Mouse (Mus musculus): ENCODE measurements around the gene Gm21976. TPM values are rescaled to one million over a fixed set of nuclear protein-coding genes. Genes with fewer than 3 reads are reported as not detected.

Gene Gm21976
- total RNA-seq, 2 experiments from 2014 or later: not detected

DNA sequence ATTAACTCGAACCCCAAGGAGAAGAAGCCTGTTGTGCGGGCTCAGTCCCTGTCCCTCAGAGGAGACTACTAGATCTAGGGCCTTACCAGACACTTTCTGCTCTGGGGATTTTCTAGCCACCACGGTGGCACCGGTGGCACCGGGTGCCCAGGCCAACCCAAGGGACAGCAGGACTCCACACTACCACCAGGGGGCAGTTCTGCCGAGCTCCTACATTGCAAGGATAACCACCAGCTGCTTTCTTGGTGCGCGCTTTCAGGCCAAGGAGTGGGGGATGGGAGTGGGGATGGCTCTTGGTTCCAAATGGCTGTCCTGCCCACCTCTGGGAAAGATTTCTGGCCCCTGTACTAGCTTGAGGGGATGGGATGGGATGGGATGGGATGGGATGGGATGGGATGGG lies 71.8 kb downstream of the Gm21976 start:
- DNase-seq (ENCODE audit: low spot score in 2 of 2): no peak
- Histone ChIP-seq H3K4me3 (no peak overlapping the region), H3K27ac (no peak overlapping the region)
- peak; percentile 64 for TF ChIP-seq CTCF (conservative IDR thresholded peaks at IDR 0.05)

DNA sequence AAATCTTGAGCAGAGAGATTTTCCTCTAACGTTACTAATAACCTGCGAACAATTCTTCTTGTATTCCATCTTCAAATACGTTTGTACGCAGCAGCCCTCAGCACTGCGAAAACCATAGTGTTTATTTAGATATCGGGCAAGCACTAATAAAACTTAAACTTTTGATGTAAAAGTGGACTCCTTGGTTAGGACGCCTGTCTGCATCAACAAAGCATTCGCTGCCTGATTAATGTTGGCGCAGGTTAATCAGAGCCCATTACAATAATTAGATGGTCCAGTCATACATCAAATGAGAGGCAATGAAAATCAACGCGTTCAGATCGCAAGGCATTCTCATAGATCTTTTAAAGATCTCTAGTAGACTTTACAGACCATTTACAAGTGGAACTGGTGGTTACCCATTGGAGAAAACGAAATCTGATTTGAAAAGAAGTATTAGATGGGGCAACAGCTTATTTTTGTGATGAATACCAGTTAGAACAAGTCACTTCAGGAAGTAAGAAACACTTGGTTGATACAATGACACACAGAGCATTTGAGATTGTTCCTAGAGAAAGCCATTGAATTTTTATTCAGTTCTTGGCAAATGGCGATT lies 72.8 kb downstream of the Gm21976 start:
- DNase-seq (ENCODE audit: low spot score in 2 of 2): no peak
- H3K27ac ChIP-seq: no peak overlapping the region
- no peak overlapping the region for H3K4me3 ChIP-seq
- TF ChIP-seq CTCF (conservative IDR thresholded peaks at IDR 0.05): no peak

DNA sequence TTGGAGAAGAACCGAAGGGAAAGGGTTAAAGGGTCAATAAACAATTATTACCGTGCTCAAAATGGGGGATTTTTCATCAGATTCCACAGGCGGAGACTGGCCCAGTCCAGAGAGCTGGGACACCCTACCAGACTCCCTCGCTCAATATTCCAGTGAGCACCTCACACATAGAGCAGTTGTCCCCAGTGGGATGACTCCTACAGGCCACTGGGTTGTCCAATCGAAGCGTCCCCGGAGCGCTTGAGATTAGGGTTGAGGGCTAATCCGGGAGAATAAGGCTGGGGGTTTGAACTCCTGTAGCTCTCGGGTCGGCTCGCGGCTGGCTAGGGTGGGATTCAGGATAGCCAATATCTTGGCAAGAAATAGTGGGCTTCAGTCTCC lies 74.0 kb downstream of the Gm21976 start:
- DNase-seq (ENCODE audit: low spot score in 2 of 2): no peak
- peak overlapping the region; percentile 35; the same call in 1 of the 2 replicates for H3K4me3 ChIP-seq
- no peak overlapping the region for H3K27ac ChIP-seq
- no peak for TF ChIP-seq CTCF (conservative IDR thresholded peaks at IDR 0.05)

DNA sequence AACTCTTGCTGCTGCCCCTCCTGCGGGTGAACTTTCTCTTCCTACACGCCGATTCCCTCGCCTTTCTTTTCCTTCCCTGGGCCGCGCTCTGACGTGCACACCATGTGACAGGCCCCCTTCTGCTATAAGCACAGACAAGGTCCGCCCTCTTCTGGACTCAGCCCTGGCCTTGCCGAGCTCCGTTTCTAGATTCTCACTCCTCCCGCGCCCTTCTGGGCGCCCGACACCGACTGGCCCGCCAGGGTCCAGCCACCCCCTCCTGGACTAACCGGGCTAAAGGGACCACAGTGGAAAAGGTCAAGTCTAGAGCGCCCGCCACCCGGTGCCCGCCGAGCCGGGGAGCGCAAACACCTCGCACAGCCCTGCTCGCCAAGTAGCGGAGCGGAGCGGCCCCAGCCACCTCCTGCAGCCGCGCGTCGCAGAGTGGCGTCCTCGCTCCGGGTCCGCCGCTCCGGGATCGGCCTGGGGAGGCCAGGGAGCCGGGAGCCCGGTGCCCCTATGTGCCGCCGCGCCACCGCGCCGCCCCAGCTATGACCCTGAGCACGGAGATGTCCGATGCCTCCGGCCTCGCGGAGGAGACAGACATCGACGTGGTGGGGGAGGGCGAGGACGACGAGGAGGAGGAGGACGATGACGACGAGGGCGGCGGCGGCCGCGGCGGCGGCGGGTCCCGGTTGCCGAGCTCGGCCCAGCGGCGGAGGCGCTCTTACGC lies 74.6 kb downstream of the Gm21976 start, which contains the start of gene Foxd1:
Gene Foxd1, plus strand, starts transcription at position 153 of the 712 bp plus-strand sequence.
- DNase-seq (ENCODE audit: low spot score in 2 of 2): no peak
- H3K4me3 ChIP-seq: peak within 1 kb of the TSS; percentile 35
- TF ChIP-seq CTCF (conservative IDR thresholded peaks at IDR 0.05): no peak
- no peak within 1 kb of the TSS for H3K27ac ChIP-seq

DNA sequence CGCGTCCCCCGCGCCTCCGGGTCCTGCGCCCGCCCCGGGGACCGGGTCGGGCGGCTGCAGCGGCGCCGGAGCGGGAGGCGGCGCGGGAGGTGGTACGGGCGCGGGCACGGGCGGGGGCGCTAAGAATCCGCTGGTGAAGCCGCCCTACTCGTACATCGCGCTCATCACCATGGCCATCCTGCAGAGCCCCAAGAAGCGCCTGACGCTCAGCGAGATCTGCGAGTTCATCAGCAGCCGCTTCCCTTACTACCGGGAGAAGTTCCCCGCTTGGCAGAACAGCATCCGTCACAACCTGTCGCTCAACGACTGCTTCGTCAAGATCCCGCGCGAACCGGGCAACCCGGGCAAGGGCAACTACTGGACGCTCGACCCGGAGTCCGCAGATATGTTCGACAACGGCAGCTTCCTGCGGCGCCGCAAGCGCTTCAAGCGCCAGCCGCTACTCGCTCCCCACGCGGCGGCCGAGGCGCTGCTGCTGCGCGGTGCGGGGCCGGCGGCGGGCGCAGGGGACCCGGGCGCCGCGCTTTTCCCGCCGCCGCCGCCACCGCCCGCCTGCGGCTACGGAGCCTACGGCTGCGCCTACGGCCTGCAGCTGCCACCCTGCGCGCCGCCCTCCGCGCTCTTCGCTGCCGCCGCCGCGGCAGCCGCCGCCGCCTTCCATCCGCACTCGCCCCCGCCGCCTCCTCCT lies 75.3 kb downstream of the Gm21976 start:
- no peak for TF ChIP-seq CTCF (conservative IDR thresholded peaks at IDR 0.05)
- Histone ChIP-seq H3K27ac (no peak overlapping the region), H3K4me3 (peak overlapping the region; percentile 27; the same call in 1 of the 2 replicates)
- no peak for DNase-seq (ENCODE audit: low spot score in 2 of 2)

DNA sequence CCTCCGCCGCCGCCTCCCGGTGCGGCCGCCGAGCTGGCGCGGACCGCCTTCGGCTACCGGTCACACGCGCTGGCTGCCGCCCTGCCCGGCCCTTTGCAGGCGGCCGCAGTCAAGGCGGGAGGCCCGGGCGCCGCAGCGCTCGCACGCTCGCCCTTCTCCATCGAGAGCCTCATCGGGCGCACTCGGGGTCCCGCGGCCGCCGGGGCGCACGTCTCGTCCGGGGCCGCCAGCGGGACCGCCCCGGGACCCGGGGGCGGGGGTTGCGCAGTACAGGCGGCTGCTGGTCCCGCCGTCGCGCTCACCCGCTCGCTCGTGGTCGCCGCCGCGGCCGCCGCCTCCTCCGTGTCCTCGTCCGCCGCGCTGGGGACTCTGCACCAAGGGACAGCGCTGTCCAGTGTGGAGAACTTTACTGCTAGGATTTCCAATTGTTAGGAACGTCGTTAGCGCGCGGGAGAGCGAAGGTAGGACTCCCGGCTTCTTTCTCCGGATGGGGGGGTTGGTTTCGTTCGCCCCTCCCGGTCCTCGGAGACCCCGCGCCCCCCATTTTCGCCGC lies 75.9 kb downstream of the Gm21976 start:
- Histone ChIP-seq H3K27ac (no peak overlapping the region), H3K4me3 (no peak overlapping the region; the same call in 1 of the 2 replicates)
- DNase-seq (ENCODE audit: low spot score in 2 of 2): no peak
- no peak for TF ChIP-seq CTCF (conservative IDR thresholded peaks at IDR 0.05)

DNA sequence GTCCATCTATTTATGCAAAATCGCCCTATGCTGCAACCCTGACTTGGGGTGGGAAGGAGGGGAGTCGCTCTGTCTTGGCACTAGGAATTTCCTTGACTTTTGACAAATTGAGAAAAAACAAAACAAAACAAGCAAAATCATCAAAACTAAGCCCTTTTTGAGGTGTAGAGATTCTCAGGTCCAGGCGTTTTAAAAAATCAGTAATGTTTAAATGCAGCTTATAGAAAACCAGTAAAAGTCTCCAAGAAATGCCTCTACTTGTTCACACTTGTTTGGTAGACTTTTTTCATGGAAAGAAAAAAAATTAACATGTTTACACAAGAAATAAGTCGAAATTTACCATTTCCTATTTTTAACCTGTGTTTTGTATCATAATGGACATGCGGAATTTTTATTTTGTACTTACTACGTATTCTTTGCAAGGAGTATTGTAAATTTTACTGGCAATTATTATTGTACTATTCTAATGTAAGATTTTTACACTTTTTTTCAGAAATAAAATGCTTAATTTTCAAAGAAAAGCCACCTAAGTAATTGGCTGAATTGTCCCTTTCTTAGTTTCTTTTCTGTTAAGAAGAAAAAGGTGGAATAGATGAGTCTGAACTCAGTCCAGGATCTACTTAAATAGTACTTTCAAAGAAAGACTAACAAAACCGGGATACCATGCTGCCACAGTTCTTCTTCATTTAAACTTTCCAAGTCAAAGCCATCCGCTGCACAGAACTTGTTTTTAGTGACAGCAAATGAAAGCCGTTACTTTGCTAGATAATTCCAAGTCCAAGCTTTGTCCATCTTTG lies 76.7 kb downstream of the Gm21976 start:
- no peak overlapping the region; the same call in 1 of the 2 replicates for H3K4me3 ChIP-seq
- no peak for DNase-seq (ENCODE audit: low spot score in 2 of 2)
- no peak for TF ChIP-seq CTCF (conservative IDR thresholded peaks at IDR 0.05)
- no peak overlapping the region for H3K27ac ChIP-seq

Other genes with a start within 250 kb of the Gm21976 start
- gene Arhgef28, start 73.4 kb upstream of the Gm21976 start, total RNA-seq (2021): 100 to 1,000 TPM; 103 to 110 TPM
- 10 to 100 TPM; 21.5 to 22.5 TPM for gene Utp15, start 16.8 kb upstream of the Gm21976 start, total RNA-seq (2021)
- 10 to 100 TPM; 50.0 to 50.4 TPM for gene Ankra2, start 16.8 kb upstream of the Gm21976 start, total RNA-seq (2021)
- gene Btf3, start 37.1 kb downstream of the Gm21976 start, total RNA-seq (2021): 100 to 1,000 TPM; 198 TPM
- 1 to 10 TPM in 1 of 2 experiments, under 1 TPM in 1; 0.69 to 1.2 TPM for gene Foxd1, start 74.4 kb downstream of the Gm21976 start, total RNA-seq (2021)
- gene Gm10320, start 212.1 kb downstream of the Gm21976 start, total RNA-seq (2021): not detected